Mouse (Mus musculus): ENCODE measurements around the gene Cmtm4. TPM values are rescaled to one million over a fixed set of nuclear protein-coding genes. Genes with fewer than 3 reads are reported as not detected.

Gene Cmtm4
- polyA plus RNA-seq, 2 experiments = 0.44 to 1.7 TPM

DNA sequence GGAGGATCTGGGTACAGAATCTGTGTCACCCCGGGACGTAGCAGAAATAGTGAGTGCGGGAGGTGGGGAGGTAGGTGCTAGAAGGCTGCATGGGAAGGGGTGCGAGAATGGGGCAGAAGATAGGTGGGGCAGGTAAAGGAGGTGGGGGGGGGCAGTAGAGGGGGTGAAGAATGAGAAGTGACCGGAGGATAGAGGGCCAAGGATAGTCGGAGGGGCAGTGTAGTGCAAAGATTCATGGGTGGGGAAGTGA is 55.7 kb downstream of the Cmtm4 start:
- TF ChIP-seq CTCF (IDR thresholded peaks at IDR 0.05; ENCODE audit: low read depth) = no peak
- Histone ChIP-seq H3K4me3 (ENCODE audit: insufficient read depth in 1 of 2, low read depth in 2 of 2, low read length in 2 of 2) (peak overlapping the region; percentile 50 to 61; a peak in 3 of 4 replicates), H3K4me2 (ENCODE audit: low read depth) (peak overlapping the region; percentile 73), H3K27ac (no peak overlapping the region), H3K27me3 (ENCODE audit: control insufficient read depth, insufficient read depth, low read length) (peaks cover 2% of the 10 kb centered on the region; the same call in 1 of the 2 replicates), H3K9me3 (ENCODE audit: control insufficient read depth, low read length) (no peaks in the 10 kb centered on the region), H3K4me1 (replicated peaks; ENCODE audit: control insufficient read depth in 2 of 2, insufficient read depth in 2 of 2, low read length in 1 of 2) (0 out of 4 replicates have a peak, but pooled peaks cover 0 to 2% of the 10 kb centered on the region in 2 experiments), H3K36me3 (replicated peaks; ENCODE audit: control insufficient read depth, insufficient read depth, low read depth) (no peaks in the 10 kb centered on the region), H3K9ac (replicated peaks) (no peak overlapping the region; the same call in 1 of the 2 replicates)
- no peak for DNase-seq (ENCODE audit: low read depth in 3 of 3, low spot score in 3 of 3)
- ATAC-seq (ENCODE audit: insufficient read depth) = no peak
- WGBS (ENCODE audit: insufficient replicate concordance) = 4% methylated on average over 6 of the region's 6 CpGs

DNA sequence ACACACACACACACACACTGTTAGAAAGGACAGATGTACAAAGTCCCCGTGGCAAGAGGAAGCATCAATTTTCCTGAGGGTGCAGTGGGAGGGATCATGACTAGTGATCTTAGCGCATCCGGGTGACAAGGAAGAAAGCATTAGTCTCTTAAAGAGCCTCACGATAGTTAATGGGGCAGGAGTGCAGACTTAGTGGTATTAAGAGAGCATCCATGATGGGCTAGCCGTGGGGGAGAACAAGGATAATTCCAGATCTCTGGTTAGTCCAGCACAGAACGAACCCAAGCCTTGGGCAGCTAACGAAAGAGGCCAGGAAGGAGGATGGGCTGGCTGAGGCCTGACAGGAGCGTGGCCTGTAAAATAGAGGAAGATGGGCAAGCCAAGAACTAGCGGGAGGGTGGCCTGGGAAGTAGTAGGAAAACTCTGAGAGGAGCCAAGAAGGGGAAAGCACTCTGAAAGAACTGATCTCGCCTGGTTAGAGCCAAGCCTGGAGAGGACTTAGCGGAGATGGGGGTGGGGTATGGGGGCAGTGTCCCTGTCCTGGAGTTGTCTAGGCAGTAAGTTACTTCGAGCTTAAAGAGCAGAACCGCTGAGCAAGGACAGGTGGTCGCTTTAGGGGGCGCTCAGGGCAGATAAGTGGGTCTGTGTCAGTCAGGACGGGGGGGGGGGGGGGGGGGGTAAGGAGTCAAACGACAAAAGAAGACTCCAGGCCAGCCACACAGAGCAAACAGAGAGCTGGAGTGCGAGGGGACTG is 56.2 kb downstream of the Cmtm4 start, which contains the start of gene Cmtm3:
Gene Cmtm3 (plus strand): TSS at position 182 of the 754 bp plus-strand sequence.
- Histone ChIP-seq H3K9me3 (ENCODE audit: control insufficient read depth, low read length) (no peaks in the 10 kb centered on the region), H3K36me3 (replicated peaks; ENCODE audit: control insufficient read depth, insufficient read depth, low read depth) (no peaks in the 10 kb centered on the region), H3K27me3 (ENCODE audit: control insufficient read depth, insufficient read depth, low read length) (peaks cover 2% of the 10 kb centered on the region; the same call in 1 of the 2 replicates), H3K4me2 (ENCODE audit: low read depth) (peak within 1 kb of the TSS; percentile 73), H3K4me3 (ENCODE audit: insufficient read depth in 1 of 2, low read depth in 2 of 2, low read length in 2 of 2) (peak within 1 kb of the TSS; percentile 50 to 61), H3K27ac (no peak within 1 kb of the TSS), H3K4me1 (replicated peaks; ENCODE audit: control insufficient read depth in 2 of 2, insufficient read depth in 2 of 2, low read length in 1 of 2) (peaks cover 0 to 3% of the 10 kb centered on the region in 2 experiments; a peak in 2 of 4 replicates), H3K9ac (replicated peaks) (peak within 1 kb of the TSS; percentile 13; the same call in 1 of the 2 replicates)
- DNase-seq (ENCODE audit: low read depth in 3 of 3, low spot score in 3 of 3) = no peak
- TF ChIP-seq CTCF (IDR thresholded peaks at IDR 0.05; ENCODE audit: low read depth) (no peak), EP300 (IDR thresholded peaks at IDR 0.05; ENCODE audit: low read depth) (no peak)
- 24% methylated on average over 17 of the region's 18 CpGs for WGBS (ENCODE audit: insufficient replicate concordance)
- no peak for ATAC-seq (ENCODE audit: insufficient read depth)

DNA sequence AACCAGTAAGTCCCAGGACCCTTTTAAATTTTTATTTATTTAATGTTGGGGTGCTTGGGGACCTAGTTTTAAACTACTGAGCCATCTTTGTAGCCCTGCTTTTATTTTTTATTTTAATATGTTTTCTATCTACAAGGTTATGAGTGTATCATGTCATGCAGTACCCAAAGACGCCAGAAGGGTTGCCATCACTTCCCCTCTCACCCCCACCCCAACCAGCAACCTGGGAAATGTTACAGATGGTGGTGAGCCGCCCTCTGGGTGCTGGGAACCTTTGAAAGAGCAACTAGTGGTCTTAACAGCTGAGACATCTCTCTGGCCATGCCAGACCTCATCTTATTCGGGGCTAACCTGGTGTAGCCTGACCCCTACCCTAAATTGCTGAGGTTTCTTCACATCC is 57.7 kb downstream of the Cmtm4 start:
- Histone ChIP-seq H3K27me3 (ENCODE audit: control insufficient read depth, insufficient read depth, low read length) (peaks cover 2% of the 10 kb centered on the region; the same call in 1 of the 2 replicates), H3K9ac (replicated peaks) (no peak overlapping the region), H3K36me3 (replicated peaks; ENCODE audit: control insufficient read depth, insufficient read depth, low read depth) (no peaks in the 10 kb centered on the region), H3K4me1 (replicated peaks; ENCODE audit: control insufficient read depth in 2 of 2, insufficient read depth in 2 of 2, low read length in 1 of 2) (peaks cover 6 to 15% of the 10 kb centered on the region in 2 experiments; a peak in 3 of 4 replicates), H3K4me3 (ENCODE audit: insufficient read depth in 1 of 2, low read depth in 2 of 2, low read length in 2 of 2) (no peak overlapping the region), H3K4me2 (ENCODE audit: low read depth) (no peak overlapping the region), H3K9me3 (ENCODE audit: control insufficient read depth, low read length) (no peaks in the 10 kb centered on the region), H3K27ac (no peak overlapping the region)
- no peak for DNase-seq (ENCODE audit: low read depth in 3 of 3, low spot score in 3 of 3)
- TF ChIP-seq CTCF (IDR thresholded peaks at IDR 0.05; ENCODE audit: low read depth) = peak; percentile 25; the same call in 1 of the 2 replicates
- TF ChIP-seq EP300 (IDR thresholded peaks at IDR 0.05; ENCODE audit: low read depth) = no peak
- WGBS (ENCODE audit: insufficient replicate concordance) = 39% methylated on average over 3 of the region's 3 CpGs
- no peak for ATAC-seq (ENCODE audit: insufficient read depth)

DNA sequence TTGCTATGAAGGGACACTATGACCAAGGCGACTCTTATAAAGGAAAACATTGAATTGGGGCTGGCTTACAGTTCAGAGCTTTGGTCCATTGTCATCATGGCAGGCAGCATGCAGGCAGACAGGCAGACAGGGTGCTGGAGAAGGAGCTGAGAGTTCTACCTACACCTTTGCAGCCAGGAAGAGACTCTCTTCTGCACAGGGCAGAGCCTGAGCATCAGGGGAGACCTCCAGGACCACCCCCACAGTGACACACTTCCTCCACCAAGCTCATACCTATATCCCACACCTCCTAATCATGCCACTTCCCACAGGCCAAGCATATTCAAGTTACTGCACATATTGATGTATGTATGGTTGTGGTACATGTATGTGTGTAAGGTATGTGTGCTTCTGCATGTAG is 58.8 kb downstream of the Cmtm4 start:
- no peak overlapping the region for H3K4me3 ChIP-seq (ENCODE audit: insufficient read depth in 1 of 2, low read depth in 2 of 2, low read length in 2 of 2)
- ATAC-seq (ENCODE audit: insufficient read depth) = no peak
- no peaks in the 10 kb centered on the region for H3K9me3 ChIP-seq (ENCODE audit: control insufficient read depth, low read length)
- peaks cover 6 to 17% of the 10 kb centered on the region in 2 experiments; a peak in 3 of 4 replicates for H3K4me1 ChIP-seq (replicated peaks; ENCODE audit: control insufficient read depth in 2 of 2, insufficient read depth in 2 of 2, low read length in 1 of 2)
- no peak overlapping the region for H3K9ac ChIP-seq (replicated peaks)
- H3K36me3 ChIP-seq (replicated peaks; ENCODE audit: control insufficient read depth, insufficient read depth, low read depth) = no peaks in the 10 kb centered on the region
- no peak overlapping the region for H3K27ac ChIP-seq
- WGBS (ENCODE audit: insufficient replicate concordance) = 82% methylated on average over 1 of the region's 1 CpGs
- no peak overlapping the region for H3K4me2 ChIP-seq (ENCODE audit: low read depth)
- H3K27me3 ChIP-seq (ENCODE audit: control insufficient read depth, insufficient read depth, low read length) = peaks cover 2% of the 10 kb centered on the region; the same call in 1 of the 2 replicates
- DNase-seq (ENCODE audit: low read depth in 3 of 3, low spot score in 3 of 3) = no peak
- TF ChIP-seq EP300 (IDR thresholded peaks at IDR 0.05; ENCODE audit: low read depth) (no peak), CTCF (IDR thresholded peaks at IDR 0.05; ENCODE audit: low read depth) (no peak)

DNA sequence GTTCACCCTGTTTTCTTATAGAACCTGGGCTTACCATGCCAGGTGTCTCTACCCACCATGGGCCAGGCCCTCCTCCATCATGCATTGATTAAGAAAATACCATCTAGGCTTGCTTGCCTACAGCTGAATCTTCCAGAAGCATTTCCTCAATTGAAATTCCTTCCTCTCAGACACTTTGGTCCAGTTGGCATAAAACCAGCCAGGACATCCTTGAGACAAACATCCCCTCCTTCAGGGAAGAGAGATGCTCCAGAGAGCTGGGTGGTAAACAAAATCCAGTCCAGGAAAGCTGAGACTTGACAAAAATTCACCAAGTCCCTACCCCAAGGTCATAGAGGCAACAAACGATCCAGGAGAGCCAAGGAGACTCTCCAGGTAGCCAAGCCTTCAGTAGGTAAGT is 61.4 kb downstream of the Cmtm4 start:
- Histone ChIP-seq H3K4me1 (replicated peaks; ENCODE audit: control insufficient read depth in 2 of 2, insufficient read depth in 2 of 2, low read length in 1 of 2) (peaks cover 6 to 15% of the 10 kb centered on the region in 2 experiments; a peak in 3 of 4 replicates), H3K27me3 (ENCODE audit: control insufficient read depth, insufficient read depth, low read length) (no peaks in the 10 kb centered on the region), H3K4me2 (ENCODE audit: low read depth) (no peak overlapping the region), H3K36me3 (replicated peaks; ENCODE audit: control insufficient read depth, insufficient read depth, low read depth) (no peaks in the 10 kb centered on the region), H3K9me3 (ENCODE audit: control insufficient read depth, low read length) (no peaks in the 10 kb centered on the region), H3K9ac (replicated peaks) (no peak overlapping the region), H3K27ac (no peak overlapping the region), H3K4me3 (ENCODE audit: insufficient read depth in 1 of 2, low read depth in 2 of 2, low read length in 2 of 2) (no peak overlapping the region)
- 69% methylated on average over 1 of the region's 1 CpGs for WGBS (ENCODE audit: insufficient replicate concordance)
- DNase-seq (ENCODE audit: low read depth in 3 of 3, low spot score in 3 of 3) = no peak
- ATAC-seq (ENCODE audit: insufficient read depth) = no peak
- TF ChIP-seq EP300 (IDR thresholded peaks at IDR 0.05; ENCODE audit: low read depth) = no peak
- no peak for TF ChIP-seq CTCF (IDR thresholded peaks at IDR 0.05; ENCODE audit: low read depth)

All from liver, embryonic 14.5 days (tissue).